Mouse (Mus musculus) myocyte (in vitro differentiated cells): ENCODE data around the gene Plekhm3. TPM values are rescaled to one million over a fixed set of nuclear protein-coding genes. Genes with fewer than 3 reads are reported as not detected.

ENCODE experiments used
- H3K27me3 ChIP-seq: one replicate; pipeline ENCODE4 v1.6.1; 2011; ENCODE audit not compliant: control insufficient read depth, insufficient read depth, insufficient read length
- H3K36me3 ChIP-seq: one replicate; pipeline ENCODE4 v1.6.1; 2011; ENCODE audit not compliant: control insufficient read depth, insufficient read depth
- H3K4me2 ChIP-seq: one replicate; pipeline ENCODE4 v1.6.1; 2011; ENCODE audit warnings: low read depth, control low read depth
- H3K4me3 ChIP-seq: one replicate; pipeline ENCODE4 v1.5.1; 2011; ENCODE audit warnings: mild to moderate bottlenecking, control low read depth, moderate library complexity
- H3K79me2 ChIP-seq: one replicate; pipeline ENCODE4 v1.6.1; 2011; ENCODE audit not compliant: control insufficient read depth, insufficient read depth
- H3ac ChIP-seq: one replicate; pipeline ENCODE4 v1.6.1; 2011; ENCODE audit not compliant: control insufficient read depth, insufficient read length
- CEBPB ChIP-seq: IDR thresholded peaks from 2 replicates; pipeline ENCODE4 v1.6.1; 2011; ENCODE audit warnings: mild to moderate bottlenecking, moderate library complexity; ENCODE audit not compliant: poor library complexity, insufficient read depth, severe bottlenecking
- E2F4 ChIP-seq: IDR thresholded peaks from one replicate; pipeline ENCODE4 v1.6.1; 2011; ENCODE audit warnings: mild to moderate bottlenecking, control low read depth, moderate library complexity; ENCODE audit not compliant: insufficient read depth
- MAX ChIP-seq: IDR thresholded peaks from one replicate; pipeline ENCODE4 v1.6.1; 2011; ENCODE audit warnings: low read depth, mild to moderate bottlenecking, control low read depth
- MYOD1 ChIP-seq, 3 experiments: IDR thresholded peaks; one replicate each; pipeline ENCODE4 v1.6.1; 2011; ENCODE audit warnings: control low read depth in 2 of 3, low read depth in 2 of 3, mild to moderate bottlenecking in 2 of 3, moderate library complexity in 1 of 3; ENCODE audit not compliant: insufficient read length in 2 of 3, control insufficient read depth in 1 of 3
- MYOG ChIP-seq, 3 experiments: IDR thresholded peaks; one replicate each; pipeline ENCODE4 v1.6.1; 2011; ENCODE audit warnings: control low read depth in 2 of 3, low read depth in 2 of 3, mild to moderate bottlenecking in 2 of 3; ENCODE audit not compliant: insufficient read length in 2 of 3, control insufficient read depth in 1 of 3, insufficient read depth in 1 of 3
- POLR2A ChIP-seq: IDR thresholded peaks from one replicate; pipeline ENCODE4 v1.6.1; 2011; ENCODE audit warnings: low read depth, mild to moderate bottlenecking, control low read depth, moderate library complexity; ENCODE audit not compliant: insufficient read length
- POLR2AphosphoS2 ChIP-seq: IDR thresholded peaks from one replicate; pipeline ENCODE4 v1.6.1; 2011; ENCODE audit warnings: low read depth, control low read depth; ENCODE audit not compliant: insufficient read length
- REST ChIP-seq: IDR thresholded peaks from one replicate; pipeline ENCODE4 v1.6.1; 2011; ENCODE audit warnings: mild to moderate bottlenecking, control low read depth, moderate library complexity; ENCODE audit not compliant: insufficient read depth, insufficient read length
- SRF ChIP-seq: IDR thresholded peaks from one replicate; pipeline ENCODE4 v1.6.1; 2011; ENCODE audit warnings: low read depth; ENCODE audit not compliant: control insufficient read depth, insufficient read length
- TCF12 ChIP-seq: IDR thresholded peaks from one replicate; pipeline ENCODE4 v1.6.1; 2011; ENCODE audit warnings: mild to moderate bottlenecking, control low read depth; ENCODE audit not compliant: poor library complexity, insufficient read depth, severe bottlenecking
- TCF3 ChIP-seq: IDR thresholded peaks from one replicate; pipeline ENCODE4 v1.6.1; 2011; ENCODE audit warnings: low read depth, control low read depth; ENCODE audit not compliant: insufficient read length
- USF1 ChIP-seq: IDR thresholded peaks from one replicate; pipeline ENCODE4 v1.6.1; 2011; ENCODE audit warnings: low read depth, mild to moderate bottlenecking, control low read depth, moderate library complexity
- polyA plus RNA-seq: library from polyadenylated mRNA; unstranded; fragments of >200 nt; fragmentation: generic; extraction: Trizol; gene quantifications from one replicate; pipeline ENCODE4 v1.2.1, GENCODE M21; 2012; ENCODE audit warnings: missing spikeins

The Plekhm3 gene
- polyA plus RNA-seq, 1 experiment: 3.9 TPM

- Histone ChIP-seq H3K27me3 (no peaks in the 10 kb centered on the region), H3K79me2 (no peaks in the 10 kb centered on the region), H3ac (no peak overlapping the region), H3K36me3 (no peaks in the 10 kb centered on the region), H3K4me2 (no peak overlapping the region), H3K4me3 (no peak overlapping the region)
- TF ChIP-seq TCF12: no peak
- no peak for TF ChIP-seq E2F4
- TF ChIP-seq POLR2AphosphoS2: no peak
- no peak for TF ChIP-seq MAX
- TF ChIP-seq MYOD1 (IDR thresholded peaks at IDR 0.05; ENCODE audit: control insufficient read depth in 1 of 3, insufficient read length in 2 of 3, low read depth in 2 of 3): no peak
- no peak for TF ChIP-seq REST
- no peak for TF ChIP-seq SRF
- TF ChIP-seq POLR2A: no peak
- TF ChIP-seq CEBPB: no peak
These were observed 48.9 kb downstream of the Plekhm3 start for GRCm38 (mm10) chr1:64907740-64908139.

DNA sequence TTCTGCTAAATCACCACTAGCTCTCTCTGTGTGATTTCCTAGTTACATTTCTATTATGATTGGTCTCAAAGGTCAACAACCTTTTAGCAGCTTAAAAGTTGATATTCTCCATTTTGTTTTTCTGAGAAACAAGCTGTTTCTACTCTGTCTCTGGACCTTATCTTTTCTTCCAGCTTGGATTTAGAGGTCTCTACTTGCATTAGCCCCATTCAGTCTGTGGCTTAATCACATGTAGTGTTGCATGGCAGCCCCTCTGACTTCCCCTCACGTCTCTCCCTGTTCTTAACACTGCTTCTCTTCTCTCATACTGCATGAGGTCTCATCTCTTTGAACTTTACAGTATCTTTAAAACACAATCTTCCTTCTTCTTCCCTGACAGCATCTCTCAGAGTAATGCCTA is 50.4 kb downstream of the Plekhm3 start:
- no peak overlapping the region for H3K4me3 ChIP-seq
- H3K79me2 ChIP-seq: no peaks in the 10 kb centered on the region
- no peaks in the 10 kb centered on the region for H3K27me3 ChIP-seq
- no peak for TF ChIP-seq MYOG (IDR thresholded peaks at IDR 0.05; ENCODE audit: control insufficient read depth in 1 of 3, insufficient read depth in 1 of 3, insufficient read length in 2 of 3, low read depth in 2 of 3)
- H3ac ChIP-seq: no peak overlapping the region
- H3K36me3 ChIP-seq: no peaks in the 10 kb centered on the region
- H3K4me2 ChIP-seq: no peak overlapping the region

DNA sequence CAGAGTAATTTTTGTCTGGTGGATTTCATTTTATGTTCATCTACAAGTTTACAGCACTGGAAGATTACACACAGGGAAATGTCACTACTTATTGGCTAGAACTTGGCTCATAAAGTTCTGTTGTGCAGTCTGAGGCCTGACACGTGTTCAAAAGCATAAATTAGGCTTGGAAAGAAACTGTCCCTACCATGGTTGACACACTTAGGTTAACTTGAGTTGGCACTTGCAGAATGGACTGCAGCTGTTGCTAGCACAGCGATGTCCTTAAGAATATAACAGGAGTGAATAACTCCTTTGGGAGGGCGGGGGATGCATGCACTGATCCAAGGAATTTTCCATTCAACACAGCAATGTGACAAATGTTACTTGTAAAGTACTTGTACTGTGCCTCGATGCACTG is 53.2 kb downstream of the Plekhm3 start:
- Histone ChIP-seq H3ac (no peak overlapping the region), H3K4me3 (no peak overlapping the region), H3K36me3 (no peaks in the 10 kb centered on the region), H3K27me3 (no peaks in the 10 kb centered on the region), H3K4me2 (no peak overlapping the region), H3K79me2 (no peaks in the 10 kb centered on the region)
- peak in 1 of 3 experiments; percentile 20 for TF ChIP-seq MYOG (IDR thresholded peaks at IDR 0.05; ENCODE audit: control insufficient read depth in 1 of 3, insufficient read depth in 1 of 3, insufficient read length in 2 of 3, low read depth in 2 of 3)
- no peak for TF ChIP-seq POLR2A
- peak in 2 of 3 experiments; percentile 22 to 56 for TF ChIP-seq MYOD1 (IDR thresholded peaks at IDR 0.05; ENCODE audit: control insufficient read depth in 1 of 3, insufficient read length in 2 of 3, low read depth in 2 of 3)

DNA sequence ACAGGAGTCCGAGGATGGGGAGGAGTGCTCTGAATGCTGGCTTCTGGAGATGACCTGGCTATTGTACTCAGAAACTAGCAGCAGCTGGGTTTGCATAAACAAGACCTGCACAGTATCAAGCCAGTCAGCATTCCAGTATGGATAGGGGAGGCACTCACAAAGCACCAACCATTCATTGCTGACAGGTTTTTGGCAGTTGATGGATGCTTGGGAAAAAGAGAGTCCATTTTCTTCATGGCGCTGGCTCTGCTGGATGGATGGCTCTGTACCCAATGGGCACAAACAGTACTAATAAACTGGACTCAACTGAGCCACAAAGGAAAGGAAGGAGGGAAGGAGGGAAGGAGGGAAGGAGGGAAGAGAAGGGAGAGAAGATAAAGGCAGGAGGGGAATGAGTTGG is 53.8 kb downstream of the Plekhm3 start:
- Histone ChIP-seq H3K4me3 (no peak overlapping the region), H3K27me3 (no peaks in the 10 kb centered on the region), H3ac (no peak overlapping the region), H3K36me3 (no peaks in the 10 kb centered on the region), H3K79me2 (no peaks in the 10 kb centered on the region), H3K4me2 (no peak overlapping the region)
- TF ChIP-seq POLR2A (no peak), USF1 (no peak), MYOD1 (IDR thresholded peaks at IDR 0.05; ENCODE audit: control insufficient read depth in 1 of 3, insufficient read length in 2 of 3, low read depth in 2 of 3) (no peak), TCF12 (no peak), POLR2AphosphoS2 (no peak), TCF3 (no peak), SRF (no peak), E2F4 (no peak), MYOG (IDR thresholded peaks at IDR 0.05; ENCODE audit: control insufficient read depth in 1 of 3, insufficient read depth in 1 of 3, insufficient read length in 2 of 3, low read depth in 2 of 3) (no peak), MAX (no peak), REST (no peak)

DNA sequence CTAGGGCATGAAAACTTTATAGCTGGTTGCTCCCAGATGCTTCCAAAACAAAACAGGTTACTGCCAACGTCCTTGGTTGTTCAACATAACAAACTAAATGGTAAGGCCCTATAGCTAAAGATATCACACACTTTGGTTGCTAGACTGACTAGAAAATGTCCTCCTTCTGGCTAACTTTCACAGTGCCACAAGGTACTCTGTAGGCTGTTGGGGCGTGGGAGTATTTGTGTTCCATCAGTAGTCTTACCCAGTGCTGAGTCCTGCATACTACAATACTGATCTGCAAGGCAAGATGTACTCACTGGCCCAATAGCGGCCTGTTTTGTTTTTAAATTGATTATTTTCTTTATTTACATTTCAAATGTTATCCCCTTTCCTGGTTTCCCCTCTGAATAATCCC is 56.9 kb downstream of the Plekhm3 start:
- no peak overlapping the region for H3K4me2 ChIP-seq
- no peaks in the 10 kb centered on the region for H3K79me2 ChIP-seq
- H3K27me3 ChIP-seq: no peaks in the 10 kb centered on the region
- TF ChIP-seq SRF (no peak), CEBPB (no peak), USF1 (no peak), TCF12 (no peak), REST (no peak), MAX (no peak), POLR2AphosphoS2 (no peak), E2F4 (no peak), POLR2A (no peak), TCF3 (no peak), MYOG (IDR thresholded peaks at IDR 0.05; ENCODE audit: control insufficient read depth in 1 of 3, insufficient read depth in 1 of 3, insufficient read length in 2 of 3, low read depth in 2 of 3) (no peak), MYOD1 (IDR thresholded peaks at IDR 0.05; ENCODE audit: control insufficient read depth in 1 of 3, insufficient read length in 2 of 3, low read depth in 2 of 3) (no peak)
- no peak overlapping the region for H3ac ChIP-seq
- no peaks in the 10 kb centered on the region for H3K36me3 ChIP-seq
- no peak overlapping the region for H3K4me3 ChIP-seq
